10 mouse cellular contexts compared by ENCODE assay signal in genomic region chr7:101452669-101453068, GRCm38 (mm10). TPM values are rescaled to one million over a fixed set of nuclear protein-coding genes. Genes with fewer than 3 reads are reported as not detected.
DNase-seq lines count a peak whose midpoint lies in the region; ATAC-seq and TF ChIP-seq lines count a peak whose summit lies in the region.
"Had no signal": no experiment of that assay in that cellular context is flagged by ENCODE, and none has a peak within 500 bp of the region (broad histone marks: within the 10 kb centered on the region; RNA-seq: fewer than 3 reads in every experiment).

No protein-coding gene starts in this region.

- H3K4me3 ChIP-seq in liver, adult 2 months (ENCODE audit: insufficient read depth, low read depth, low read length), result peak overlapping the region; percentile 66
- no peak overlapping the region for H3K4me3 ChIP-seq in forebrain, embryonic 11.5 days (ENCODE audit: low read depth, low read length)
- H3K4me3 ChIP-seq in hindbrain, postnatal 0 days (ENCODE audit: low read length), result peak overlapping the region; percentile 4
- no peak overlapping the region for H3K4me3 ChIP-seq in neural tube, embryonic 14.5 days (ENCODE audit: low read depth, low read length)

- no peaks in the 10 kb centered on the region for H3K79me2 ChIP-seq in liver, adult 2 months (ENCODE audit: control insufficient read depth, insufficient read depth, low read length)

- WGBS in liver, adult 2 months, result 83% methylated on average over 3 of the region's 3 CpGs
- 86% methylated on average over 3 of the region's 3 CpGs for WGBS in forebrain, embryonic 11.5 days
- 78% methylated on average over 3 of the region's 3 CpGs for WGBS in hindbrain, postnatal 0 days
- 85% methylated on average over 3 of the region's 3 CpGs for WGBS in neural tube, embryonic 14.5 days

- H3K27ac ChIP-seq in liver, adult 2 months (replicated peaks; ENCODE audit: insufficient read depth, low read depth, low read length), result 0 out of 2 replicates have a peak overlapping the region, but pooled peaks have one; percentile 5
- no peak overlapping the region for H3K27ac ChIP-seq in forebrain, embryonic 11.5 days (ENCODE audit: low read depth, low read length)
- no peak overlapping the region for H3K27ac ChIP-seq in hindbrain, postnatal 0 days
- H3K27ac ChIP-seq in neural tube, embryonic 14.5 days (ENCODE audit: low read depth, low read length), result no peak overlapping the region

- 0 out of 2 replicates have a peak overlapping the region, but pooled peaks have one; percentile 11 for H3K4me2 ChIP-seq in forebrain, embryonic 11.5 days (ENCODE audit: low read depth, low read length, severe bottlenecking)
- peak overlapping the region; percentile 97 for H3K4me2 ChIP-seq in hindbrain, postnatal 0 days (ENCODE audit: low read depth, low read length)
- H3K4me2 ChIP-seq in neural tube, embryonic 14.5 days (ENCODE audit: low read depth, low read length), result peak overlapping the region; percentile 89

- no peak for TF ChIP-seq POLR2A in liver, adult 2 months (IDR thresholded peaks at IDR 0.05; ENCODE audit: extremely low read depth, insufficient read depth, low read length)

- no peak for TF ChIP-seq CTCF in liver, adult 2 months (IDR thresholded peaks at IDR 0.05; ENCODE audit: low read depth, low read length)
- TF ChIP-seq CTCF in hindbrain, postnatal 0 days (IDR thresholded peaks at IDR 0.05; ENCODE audit: low read depth), result no peak

- ATAC-seq in forebrain, embryonic 11.5 days (replicated peaks; ENCODE audit: low FRiP score), result no peak
- no peak for ATAC-seq in hindbrain, postnatal 0 days
- ATAC-seq in neural tube, embryonic 14.5 days (ENCODE audit: low read depth), result no peak

- H3K4me1 ChIP-seq in liver, adult 2 months (ENCODE audit: control insufficient read depth, insufficient read depth, low read length), result peaks cover 1% of the 10 kb centered on the region
- no peaks in the 10 kb centered on the region; the same call in none of the 2 replicates for H3K4me1 ChIP-seq in forebrain, embryonic 11.5 days (replicated peaks; ENCODE audit: control insufficient read depth, insufficient read depth, low read length)
- peaks cover 9% of the 10 kb centered on the region; the same call in 1 of the 2 replicates for H3K4me1 ChIP-seq in hindbrain, postnatal 0 days (ENCODE audit: insufficient read depth, low read length)
- H3K4me1 ChIP-seq in neural tube, embryonic 14.5 days (ENCODE audit: control insufficient read depth, insufficient read depth, low read length), result 0 out of 2 replicates have a peak, but pooled peaks cover 3% of the 10 kb centered on the region

- no peaks in the 10 kb centered on the region for H3K9me3 ChIP-seq in forebrain, embryonic 11.5 days (ENCODE audit: control insufficient read depth, low read length)
- H3K9me3 ChIP-seq in hindbrain, postnatal 0 days (ENCODE audit: low read length), result no peaks in the 10 kb centered on the region
- no peaks in the 10 kb centered on the region for H3K9me3 ChIP-seq in neural tube, embryonic 14.5 days (ENCODE audit: control insufficient read depth, low read length)

- H3K27me3 ChIP-seq in liver, adult 2 months (ENCODE audit: control insufficient read depth, insufficient read depth, low read length), result no peaks in the 10 kb centered on the region
- H3K27me3 ChIP-seq in forebrain, embryonic 11.5 days (ENCODE audit: control insufficient read depth, insufficient read depth, low read length), result peaks cover 10% of the 10 kb centered on the region
- no peaks in the 10 kb centered on the region for H3K27me3 ChIP-seq in hindbrain, postnatal 0 days (ENCODE audit: insufficient read depth, low read length)
- H3K27me3 ChIP-seq in neural tube, embryonic 14.5 days (ENCODE audit: control insufficient read depth, insufficient read depth, low read length), result no peaks in the 10 kb centered on the region

- H3K9ac ChIP-seq in liver, adult 2 months (ENCODE audit: low read depth, low read length), result peak overlapping the region; percentile 48
- no peak overlapping the region for H3K9ac ChIP-seq in forebrain, embryonic 11.5 days (ENCODE audit: low read length)
- no peak overlapping the region for H3K9ac ChIP-seq in hindbrain, postnatal 0 days (replicated peaks; ENCODE audit: low read length)
- no peak overlapping the region for H3K9ac ChIP-seq in neural tube, embryonic 14.5 days (replicated peaks; ENCODE audit: low read depth, low read length)

- H3K36me3 ChIP-seq in liver, adult 2 months (ENCODE audit: control insufficient read depth, insufficient read depth, low read length), result no peaks in the 10 kb centered on the region
- no peaks in the 10 kb centered on the region for H3K36me3 ChIP-seq in forebrain, embryonic 11.5 days (ENCODE audit: control insufficient read depth, insufficient read depth, low read length)
- H3K36me3 ChIP-seq in hindbrain, postnatal 0 days (ENCODE audit: insufficient read depth, low read length), result no peaks in the 10 kb centered on the region
- H3K36me3 ChIP-seq in neural tube, embryonic 14.5 days (ENCODE audit: control insufficient read depth, insufficient read depth, low read length), result no peaks in the 10 kb centered on the region

- DNase-seq in liver, adult 2 months (ENCODE audit: extremely low read depth, low read depth, low spot score), result no peak
- no peak for DNase-seq in liver
- DNase-seq in forebrain, embryonic 11.5 days (ENCODE audit: low spot score), result no peak
- DNase-seq in hindbrain, postnatal 0 days (ENCODE audit: low spot score), result no peak
- DNase-seq in ovary, postnatal 14 days (ENCODE audit: low spot score), result no peak
- no peak for DNase-seq in cerebellum, adult 9-10 months
- DNase-seq: thymus, adult 2 months had no signal

RNA-seq across cellular contexts. Expression of gene Pde2a, which starts 31.2 kb away (rescaled TPM):
- 11.4 and 13.2 TPM in 2 replicates for total RNA-seq in liver, adult 2 months (2014; rRNA removed)
- 7.7 and 7.9 TPM in 2 replicates for polyA plus RNA-seq in liver, adult 2 months (2012; rRNA removed)
- 18.6 and 22.7 TPM in 2 replicates for polyA plus RNA-seq in forebrain, embryonic 11.5 days (2014; fragmentation: Nextera tagmentation; extraction: Ambion mirVana)
- total RNA-seq in hindbrain, postnatal 0 days (2014; rRNA removed), result 54.4 and 55.8 TPM in 2 replicates
- polyA plus RNA-seq in hindbrain, postnatal 0 days (2015; fragmentation: Nextera tagmentation; extraction: Ambion mirVana), result 26.7 and 27.1 TPM in 2 replicates
- 13.5 and 24.5 TPM in 2 replicates for polyA plus RNA-seq in neural tube, embryonic 14.5 days (2014; fragmentation: Nextera tagmentation; extraction: Ambion mirVana)

RNA-seq across cellular contexts. Expression of gene Gm45837, which starts 42.0 kb away (rescaled TPM):
- not detected in 2 replicates for total RNA-seq in liver, adult 2 months (2014; rRNA removed)
- not detected in 2 replicates for polyA plus RNA-seq in liver, adult 2 months (2012; rRNA removed)
- not detected in 2 replicates for polyA plus RNA-seq in forebrain, embryonic 11.5 days (2014; fragmentation: Nextera tagmentation; extraction: Ambion mirVana)
- total RNA-seq in hindbrain, postnatal 0 days (2014; rRNA removed), result not detected in 2 replicates
- not detected in 2 replicates for polyA plus RNA-seq in hindbrain, postnatal 0 days (2015; fragmentation: Nextera tagmentation; extraction: Ambion mirVana)
- polyA plus RNA-seq in neural tube, embryonic 14.5 days (2014; fragmentation: Nextera tagmentation; extraction: Ambion mirVana), result not detected in 2 replicates
- total RNA-seq: heart, postnatal 25 days; MEL had no signal
- polyA plus RNA-seq: thymus, adult 2 months had no signal

Comparison
In these comparisons a context has a peak if more than half of its experiments do, and no peak if none do; other contexts are left out.
1. H3K4me3 ChIP-seq: peak in liver, adult 2 months (single experiment) and hindbrain, postnatal 0 days (single experiment); none in forebrain, embryonic 11.5 days (single experiment) and neural tube, embryonic 14.5 days (single experiment).
2. H3K4me2 ChIP-seq: peak in every context shown above with its lines; median percentile 97 in hindbrain, postnatal 0 days; 89 in neural tube, embryonic 14.5 days; 11 in forebrain, embryonic 11.5 days.